Mouse (Mus musculus) mouse trophoblast stem cell (cell line): ENCODE data around the gene Pld3.

ENCODE experiments used
- in situ Hi-C, 2 experiments: fragments of 300-500 bp; cut with MseI, MboI; formaldehyde crosslinking; loops; 2 replicates in 1 of 2; 3 replicates in 1 of 2; pipeline ENCODE4 v1.15.1; 2025

Gene Pld3

GRCm38 (mm10) chr7:27552931-27553513 is at the start of gene Pld3, which contains the start of gene 2310022A10Rik:
Gene Pld3, minus strand, starts transcription at chr7:27553218.
Gene 2310022A10Rik, plus strand, starts transcription at chr7:27553233.
- in situ Hi-C loops: no loop called here

GRCm38 (mm10) chr7:27602161-27602560 is 49.1 kb upstream of the Pld3 start:
- in situ Hi-C loops: no loop called here

- in situ Hi-C loops: no loop called here
These were observed 48.6 kb upstream of the Pld3 start for GRCm38 (mm10) chr7:27601628-27602027.

GRCm38 (mm10) chr7:27598053-27598452 is 45.0 kb upstream of the Pld3 start:
- in situ Hi-C loops: no loop called here

- in situ Hi-C loops: no loop called here
These were observed 43.8 kb upstream of the Pld3 start for GRCm38 (mm10) chr7:27596586-27597503.

- in situ Hi-C loops: no loop called here
These were observed 40.1 kb upstream of the Pld3 start for GRCm38 (mm10) chr7:27592934-27593645.

GRCm38 (mm10) chr7:27592217-27592929 is 39.4 kb upstream of the Pld3 start:
- in situ Hi-C loops: no loop called here

GRCm38 (mm10) chr7:27591266-27592216 is 38.5 kb upstream of the Pld3 start, which contains the start of gene Akt2:
Gene Akt2, plus strand, starts transcription at chr7:27591552.
- in situ Hi-C loops: no loop called here

GRCm38 (mm10) chr7:27590566-27591213 is 37.7 kb upstream of the Pld3 start:
- in situ Hi-C loops: no loop called here

GRCm38 (mm10) chr7:27590088-27590487 is 37.1 kb upstream of the Pld3 start:
- in situ Hi-C loops: no loop called here

GRCm38 (mm10) chr7:27587741-27588140 is 34.7 kb upstream of the Pld3 start:
- in situ Hi-C loops: no loop called here

GRCm38 (mm10) chr7:27586861-27587260 is 33.8 kb upstream of the Pld3 start:
- in situ Hi-C loops: no loop called here

- in situ Hi-C loops: no loop called here
These were observed 27.6 kb upstream of the Pld3 start for GRCm38 (mm10) chr7:27580380-27581174.

GRCm38 (mm10) chr7:27578465-27578864 is 25.4 kb upstream of the Pld3 start:
- in situ Hi-C loops: no loop called here

GRCm38 (mm10) chr7:27577589-27577988 is 24.6 kb upstream of the Pld3 start:
- in situ Hi-C loops: no loop called here

- in situ Hi-C loops: no loop called here
These were observed 23.9 kb upstream of the Pld3 start for GRCm38 (mm10) chr7:27576914-27577313.

GRCm38 (mm10) chr7:27574124-27574880 is 21.3 kb upstream of the Pld3 start:
- in situ Hi-C loops: no loop called here

- in situ Hi-C loops: no loop called here
These were observed 19.1 kb upstream of the Pld3 start for GRCm38 (mm10) chr7:27572133-27572532.
